Mouse (Mus musculus) c-Kit-positive CD71-positive TER-119-negative erythroid progenitor cells, embryonic 14.5 days (primary cell): ENCODE data around the gene Dcun1d2.
A peak's percentile ranks its signal among the peaks of the same experiment; 100 is the strongest.

ENCODE experiments used
- DNase-seq: peaks from one replicate; pipeline ENCODE4 v3.0.0-alpha.2; 2013; ENCODE audit warnings: low read depth

Dcun1d2 gene

DNA sequence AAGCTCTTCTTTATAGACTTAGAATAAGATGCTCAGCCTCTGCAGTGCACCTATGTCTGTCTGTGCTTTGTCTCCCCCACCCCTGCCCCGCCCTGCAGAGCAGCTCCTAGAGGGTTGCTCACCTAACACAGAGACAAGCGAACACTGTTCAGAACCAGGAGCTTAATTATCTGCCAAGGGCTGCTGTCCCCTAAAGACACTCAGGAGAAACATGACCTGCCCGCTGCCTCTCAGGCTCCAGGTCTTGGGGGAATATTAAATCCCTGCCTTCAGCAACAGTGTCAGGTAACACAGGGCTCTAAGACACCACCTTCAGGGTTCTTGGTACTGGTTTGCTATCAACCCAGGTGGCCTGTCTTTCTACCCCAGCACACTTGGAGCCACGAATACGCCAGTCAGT is 34.5 kb downstream of the Dcun1d2 start:
- DNase-seq = no peak

DNA sequence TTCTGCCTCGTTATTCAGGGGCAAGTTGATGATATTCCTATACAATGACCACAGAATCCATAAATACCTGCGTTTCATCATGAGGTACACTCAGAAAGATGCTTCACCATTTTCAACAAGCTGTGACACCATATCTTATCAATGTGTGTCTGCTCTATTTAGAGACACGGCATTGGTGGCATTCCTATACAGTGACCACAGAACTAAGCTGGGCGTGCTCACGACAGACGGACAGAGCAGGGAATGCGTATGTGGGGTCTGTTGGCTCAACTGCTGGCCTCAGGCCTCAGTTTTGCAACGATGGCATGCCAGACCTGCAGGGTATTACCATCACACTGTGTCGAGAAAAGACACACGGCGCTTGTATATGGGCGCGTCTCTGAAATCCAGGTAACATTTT is 35.1 kb downstream of the Dcun1d2 start:
- no peak for DNase-seq

DNA sequence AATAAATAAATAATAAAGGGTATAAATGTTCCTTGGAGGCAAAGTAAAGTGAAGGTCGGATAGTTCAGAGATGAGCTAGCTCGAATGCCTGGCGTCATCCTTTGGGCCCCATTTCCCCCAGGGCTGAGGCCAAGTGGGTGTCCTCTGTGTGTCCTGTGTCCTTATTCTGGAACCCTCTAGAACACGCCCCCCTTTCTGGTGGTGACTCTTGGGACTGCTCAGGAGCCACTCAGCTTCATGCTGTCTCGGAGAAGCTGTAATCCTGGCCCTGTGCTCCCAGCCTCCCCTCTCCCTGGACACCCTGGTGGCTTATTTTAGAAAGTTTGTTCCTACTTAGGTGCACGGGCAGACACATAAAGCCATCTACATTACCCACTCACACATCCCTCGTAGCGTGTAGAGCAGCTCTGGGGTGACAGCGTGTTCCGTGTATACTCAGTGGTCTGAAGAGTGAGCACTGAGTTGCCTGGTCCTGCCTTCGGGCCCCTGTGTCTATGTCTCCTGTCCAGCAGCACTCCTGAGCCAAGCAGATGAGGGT is 43.5 kb downstream of the Dcun1d2 start:
- DNase-seq = no peak

DNA sequence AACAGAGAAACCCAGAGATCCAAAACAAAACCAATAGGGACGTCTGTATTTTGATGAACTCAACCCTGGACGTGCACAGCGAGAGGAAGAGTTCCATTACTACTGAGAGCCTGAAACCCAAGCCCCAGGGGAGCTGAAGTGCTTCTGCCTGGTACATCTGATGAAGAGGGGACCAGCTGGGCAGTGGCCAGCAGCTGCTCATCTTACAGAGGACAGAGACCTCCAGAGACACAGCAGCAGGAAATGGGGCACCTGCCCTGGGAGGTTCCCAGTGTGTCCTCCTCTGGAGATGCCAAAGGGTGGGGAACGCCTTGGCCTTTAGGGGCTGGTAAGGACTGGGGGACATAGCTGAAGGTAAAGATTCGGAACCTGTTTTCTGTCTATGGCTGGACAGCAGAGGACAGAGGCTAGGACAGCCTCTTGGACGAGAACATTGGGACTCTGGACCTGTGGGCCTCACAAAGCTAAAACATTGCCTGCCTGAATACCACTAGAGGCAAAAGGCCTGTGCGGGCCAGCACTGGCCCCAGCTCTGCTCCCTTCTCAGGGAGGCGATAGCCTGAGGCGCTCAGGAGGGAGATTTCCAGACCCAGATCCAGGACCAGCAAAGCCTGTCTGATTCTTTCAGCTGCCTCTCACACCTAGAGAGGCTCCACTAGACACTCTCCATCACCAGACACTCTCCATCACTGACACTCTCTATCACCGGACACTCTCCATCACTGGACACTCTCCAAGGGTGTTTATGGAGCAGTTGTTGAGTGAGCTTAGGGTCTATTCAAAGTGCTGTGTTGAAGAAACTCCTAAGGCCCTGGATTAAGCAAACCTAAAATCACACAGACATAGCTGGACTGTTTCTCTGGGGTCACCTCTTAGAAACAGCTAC is 44.7 kb downstream of the Dcun1d2 start:
- no peak for DNase-seq

DNA sequence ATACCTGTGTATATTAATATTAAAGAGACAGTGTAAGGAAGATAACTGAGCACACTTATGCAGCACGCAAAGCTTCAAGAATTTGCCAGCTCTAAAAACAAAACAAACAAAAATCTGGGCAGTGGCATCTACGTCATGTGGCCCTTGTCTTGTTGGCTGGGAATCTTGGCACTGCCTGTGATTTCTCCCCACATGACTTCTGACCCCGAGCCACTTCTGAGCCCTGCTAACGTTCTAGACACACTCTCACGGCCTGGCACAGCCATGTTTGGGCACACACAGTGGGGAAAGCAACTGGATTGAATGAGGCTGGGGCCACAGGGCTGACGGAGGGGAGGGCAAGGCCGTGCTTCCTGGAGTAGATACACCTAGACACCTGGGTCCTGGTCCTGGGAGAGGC is 47.2 kb downstream of the Dcun1d2 start:
- no peak for DNase-seq

DNA sequence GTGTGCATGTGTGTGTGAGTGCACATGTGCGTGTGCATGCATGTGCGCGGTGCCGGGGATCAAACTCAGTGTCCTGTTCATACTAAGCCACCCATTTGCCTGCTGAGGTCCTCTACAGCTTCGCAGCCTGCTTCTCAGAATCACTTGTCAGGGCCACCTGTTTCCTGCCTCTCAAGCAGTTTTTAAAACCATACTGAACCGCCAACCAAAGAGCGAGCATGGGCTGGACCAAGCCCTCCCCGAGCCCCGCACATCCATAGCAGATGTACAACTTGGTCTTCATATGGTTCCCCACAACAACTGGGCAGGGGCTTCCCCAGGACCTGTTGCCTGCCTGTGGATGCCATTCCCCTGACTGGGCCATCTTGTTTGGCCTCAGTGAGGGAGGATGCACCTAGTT is 47.9 kb downstream of the Dcun1d2 start:
- no peak for DNase-seq

DNA sequence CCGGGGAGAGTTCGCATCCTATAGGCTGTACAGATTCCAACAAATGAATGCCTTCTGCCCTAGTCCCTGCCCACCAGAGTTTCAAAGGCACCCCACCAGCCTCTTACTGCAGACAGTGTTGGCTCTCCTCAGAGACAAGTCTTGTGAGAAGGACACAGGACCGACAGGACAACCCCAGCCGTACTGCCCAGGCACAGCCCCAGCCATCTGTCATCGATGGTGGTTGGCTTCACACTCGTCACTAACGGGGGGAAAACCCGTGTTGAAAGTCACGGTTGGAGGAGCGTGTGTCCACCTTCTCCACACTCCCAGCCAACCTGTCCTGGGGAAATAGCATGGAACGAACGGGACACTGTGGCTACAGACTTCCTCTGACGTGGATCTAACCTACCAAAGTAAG is 53.1 kb downstream of the Dcun1d2 start:
- no peak for DNase-seq

DNA sequence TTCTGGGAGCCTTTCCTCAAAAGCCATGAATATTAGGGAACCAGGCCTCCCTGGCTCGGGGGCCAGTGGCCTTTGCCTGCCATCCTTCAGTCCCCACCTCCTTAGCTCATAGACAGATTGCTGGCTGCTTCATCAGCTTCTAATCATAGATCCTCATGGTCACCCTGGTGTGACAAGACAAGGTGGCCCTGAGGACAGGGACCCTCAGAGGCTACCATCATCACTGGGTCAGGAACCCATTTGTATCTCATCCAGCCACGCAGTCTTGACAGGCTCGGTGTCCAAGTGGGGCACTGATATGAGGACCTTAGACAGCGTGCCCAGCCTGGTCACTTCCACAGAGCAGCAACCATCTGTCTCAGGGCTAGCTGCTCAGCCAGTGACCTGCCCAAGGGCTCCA is 57.5 kb downstream of the Dcun1d2 start:
- no peak for DNase-seq

DNA sequence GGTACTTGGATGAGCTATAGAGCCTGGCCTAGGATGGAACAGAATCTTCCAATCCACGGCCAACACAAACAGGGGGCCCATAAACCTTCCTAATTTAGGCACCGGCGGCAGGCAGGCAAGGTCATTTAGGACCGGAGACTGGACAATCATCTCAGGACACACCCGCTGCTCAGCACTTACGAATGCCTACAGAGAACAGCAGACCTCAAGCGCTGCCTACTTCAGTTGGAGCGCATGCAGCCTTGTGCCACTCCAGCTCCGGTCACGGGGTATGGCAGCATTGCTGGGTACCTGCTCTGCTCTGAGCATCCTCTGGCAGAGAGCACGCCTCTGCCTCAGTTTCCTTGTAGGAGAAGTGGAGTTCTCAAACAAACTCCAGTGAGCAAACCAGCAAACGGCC is 58.1 kb downstream of the Dcun1d2 start:
- DNase-seq = no peak

DNA sequence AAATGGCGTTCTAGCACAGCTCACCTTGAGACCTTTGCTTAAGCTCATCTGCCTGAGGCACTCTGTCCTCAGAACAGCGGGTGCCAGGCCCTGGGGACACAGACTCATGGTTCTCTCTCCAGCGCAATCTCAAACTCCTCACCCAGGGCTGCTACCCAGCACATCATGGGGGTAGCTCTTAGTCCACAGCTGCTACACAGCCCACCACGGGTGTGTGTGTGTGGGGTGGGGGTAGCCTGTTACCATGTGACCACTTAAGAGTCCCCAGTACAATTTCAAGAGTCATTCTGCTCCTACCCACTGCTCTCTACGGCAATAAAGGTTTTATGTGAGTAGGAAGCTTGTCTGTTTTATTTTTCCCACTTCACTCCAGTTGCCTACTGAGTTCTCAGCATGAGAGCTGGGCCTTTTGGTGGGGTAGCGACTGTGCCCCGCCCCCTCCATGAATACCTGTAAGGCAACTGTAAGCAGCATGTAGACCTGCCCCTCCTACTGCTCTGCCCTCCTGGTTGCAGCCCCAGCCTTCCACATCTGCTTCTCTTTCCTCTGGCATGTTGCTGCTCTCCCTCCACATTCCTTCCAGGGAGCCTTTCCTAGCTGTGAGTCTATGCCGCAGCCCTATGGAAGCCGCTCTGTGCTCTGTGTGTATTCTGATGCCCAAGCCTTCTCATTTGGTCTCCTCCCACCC is 58.9 kb downstream of the Dcun1d2 start:
- DNase-seq = no peak

DNA sequence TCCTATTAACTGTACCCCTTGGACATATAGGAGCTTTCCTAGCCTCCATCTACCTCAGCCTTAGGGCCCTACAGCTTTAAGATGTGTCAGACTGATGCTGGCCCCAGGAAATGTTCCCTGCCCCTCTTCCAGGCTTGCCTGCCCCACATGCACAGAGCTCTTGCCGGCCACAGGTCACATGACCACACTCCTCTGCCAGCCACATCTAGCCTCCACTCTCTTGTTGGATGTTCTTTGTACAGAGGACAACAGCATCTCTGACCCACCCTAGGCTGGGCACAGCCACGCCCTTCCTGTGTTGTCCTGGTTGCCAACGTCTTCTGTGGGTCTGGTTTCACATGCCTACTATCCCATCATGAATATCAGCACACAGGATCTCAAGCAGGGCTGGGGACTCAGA is 60.7 kb downstream of the Dcun1d2 start:
- no peak for DNase-seq

DNA sequence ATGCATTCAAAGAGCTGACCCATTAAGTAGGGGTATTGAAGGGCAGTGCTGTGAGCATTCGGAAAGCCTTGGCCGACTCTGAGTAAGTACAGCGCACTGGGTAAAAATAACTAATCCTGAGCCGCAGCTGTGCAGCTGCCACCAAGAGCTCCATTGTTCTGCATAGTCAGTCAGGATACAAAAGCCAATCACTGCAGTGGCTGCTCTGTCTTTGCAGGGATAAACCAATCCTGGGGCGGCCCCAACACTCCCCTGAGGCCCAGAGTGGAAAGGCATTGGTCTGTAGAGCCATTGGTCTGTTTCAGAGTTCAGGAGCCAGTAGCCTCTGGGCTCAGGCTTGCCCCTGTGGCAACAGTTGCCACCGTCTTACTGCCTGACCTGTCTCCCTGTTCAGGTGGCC is 61.6 kb downstream of the Dcun1d2 start:
- no peak for DNase-seq

DNA sequence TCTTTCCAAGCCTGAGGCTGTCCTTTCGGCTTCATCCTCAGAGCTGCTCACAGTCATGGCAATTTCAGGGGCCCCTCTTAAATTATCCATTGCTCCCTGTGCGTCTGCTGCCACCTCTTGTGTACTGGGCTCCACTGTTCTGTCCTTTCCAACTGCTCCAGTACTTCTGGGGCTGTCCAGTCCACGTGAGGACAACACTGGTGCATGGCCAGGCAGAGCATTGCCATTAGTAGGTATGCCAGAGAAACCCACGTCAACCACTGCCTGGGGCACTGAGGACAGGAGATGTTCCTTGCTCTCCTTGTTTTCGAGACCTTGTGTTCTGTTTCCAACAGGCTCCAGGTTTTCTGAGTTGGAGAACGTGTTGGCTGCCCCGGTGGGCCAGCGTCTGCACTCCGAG is 63.5 kb downstream of the Dcun1d2 start:
- no peak for DNase-seq

DNA sequence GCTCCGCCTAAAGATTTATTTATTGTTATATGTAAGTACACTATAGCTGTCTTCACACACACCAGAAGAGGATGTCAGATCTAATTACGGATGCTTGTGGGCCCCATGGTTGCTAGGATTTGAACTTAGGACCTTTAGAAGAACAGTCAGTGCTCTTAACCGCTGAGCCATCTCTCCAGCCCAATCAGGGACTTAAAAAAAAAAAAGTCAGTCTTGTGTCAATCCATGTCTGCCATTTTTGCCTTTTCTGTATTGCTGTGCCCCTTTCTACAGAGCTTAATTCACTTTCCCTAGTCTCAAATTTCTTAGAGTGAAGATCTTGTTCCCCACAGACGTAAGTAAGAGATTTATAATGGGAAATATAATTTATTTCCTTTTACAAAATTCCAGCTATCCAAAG is 69.5 kb downstream of the Dcun1d2 start:
- no peak for DNase-seq

DNA sequence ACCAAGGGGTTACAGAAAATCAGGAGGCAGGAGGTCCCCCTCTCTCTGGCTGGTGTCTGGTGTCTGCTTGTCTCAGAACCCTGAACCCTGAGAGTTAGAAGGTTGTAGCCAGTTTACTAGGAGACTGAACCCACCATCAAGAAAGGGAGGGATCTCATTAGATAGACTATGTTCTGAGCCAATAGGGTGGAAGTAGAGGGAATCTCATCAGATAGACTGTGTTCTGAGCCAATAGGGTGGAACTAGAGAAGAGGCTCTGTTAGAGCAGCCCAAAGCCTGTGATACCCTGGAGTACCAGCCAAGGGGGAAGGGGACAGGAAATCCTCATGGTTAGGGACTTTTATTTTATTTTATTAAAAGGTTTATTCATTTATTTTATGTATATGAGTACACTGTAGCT is 69.9 kb downstream of the Dcun1d2 start:
- DNase-seq = no peak

DNA sequence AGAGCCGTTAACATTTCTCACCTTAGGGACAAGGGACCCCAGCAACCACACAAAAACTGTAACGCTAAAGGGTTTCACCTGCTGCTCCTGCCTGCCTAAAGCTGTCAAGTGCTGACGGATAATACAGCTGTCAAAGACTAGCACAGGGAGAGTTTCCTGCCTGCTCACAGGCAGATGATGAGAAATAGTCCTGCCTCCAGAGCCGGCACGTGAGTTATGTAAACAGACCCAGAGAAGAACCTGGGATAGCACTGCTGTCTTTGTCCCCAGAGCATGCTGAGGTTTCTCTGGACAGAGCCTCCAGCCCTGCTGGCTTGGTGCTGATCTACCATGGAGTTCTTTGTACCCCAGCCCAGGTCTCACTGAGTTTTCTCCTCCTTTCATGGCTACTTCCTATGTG is 70.8 kb downstream of the Dcun1d2 start:
- DNase-seq = no peak

DNA sequence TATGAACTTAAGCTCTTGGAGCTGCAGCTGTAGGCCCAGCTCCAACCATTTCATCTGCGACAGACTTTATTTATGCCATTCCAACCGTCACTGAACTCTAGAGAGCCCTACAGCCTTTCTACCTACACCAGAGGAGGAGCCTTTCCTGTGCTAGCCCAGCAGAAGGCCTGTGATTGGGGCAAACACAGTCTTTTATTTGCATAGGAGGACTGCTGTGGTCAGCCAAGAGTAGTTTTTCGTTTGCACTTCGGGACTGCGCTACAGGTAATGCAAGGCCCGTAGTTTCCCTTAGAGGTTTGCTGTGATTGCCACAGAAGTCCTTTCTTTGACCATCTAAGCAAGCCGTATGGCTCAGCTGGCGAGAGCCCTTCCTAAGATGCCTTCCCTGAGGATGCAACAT is 71.5 kb downstream of the Dcun1d2 start:
- DNase-seq = no peak

DNA sequence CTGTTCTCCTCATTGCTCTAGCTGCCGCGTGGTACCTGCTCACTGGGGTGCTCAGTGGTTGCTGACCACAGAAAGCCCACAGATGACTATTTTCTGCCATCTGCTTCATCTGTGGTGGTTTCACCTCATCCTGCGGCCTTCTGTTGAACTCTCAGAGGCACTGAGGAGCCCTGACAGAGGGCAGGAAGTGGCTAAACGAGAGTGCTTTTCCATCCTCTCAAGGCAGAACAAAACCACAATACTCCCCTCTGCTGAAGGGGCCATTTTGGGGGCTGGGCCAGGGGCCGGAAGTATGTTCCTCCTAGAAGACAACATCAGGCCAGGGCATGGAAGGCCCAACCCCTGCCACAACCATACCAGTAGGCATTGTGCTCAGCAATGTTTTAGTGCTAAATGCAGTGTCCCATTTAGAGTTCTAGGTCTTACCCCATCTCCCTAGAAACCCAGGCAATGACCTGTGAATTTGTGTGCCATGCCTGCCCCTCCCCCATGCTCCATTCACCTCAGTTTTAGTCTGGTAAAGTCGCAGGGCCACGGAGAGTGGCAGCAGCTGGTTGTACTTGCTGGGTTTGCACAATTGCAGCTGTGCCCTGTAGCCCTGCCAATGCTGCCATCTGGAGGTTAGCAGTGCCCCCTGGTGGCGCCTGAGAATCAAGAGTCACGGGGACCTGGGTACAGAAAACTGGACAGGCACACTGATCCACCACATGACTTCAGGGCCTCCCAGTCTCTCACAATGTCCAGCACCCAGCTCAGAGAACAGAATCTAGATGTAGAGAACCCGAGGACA is 74.3 kb downstream of the Dcun1d2 start:
- peak; percentile 80 for DNase-seq

DNA sequence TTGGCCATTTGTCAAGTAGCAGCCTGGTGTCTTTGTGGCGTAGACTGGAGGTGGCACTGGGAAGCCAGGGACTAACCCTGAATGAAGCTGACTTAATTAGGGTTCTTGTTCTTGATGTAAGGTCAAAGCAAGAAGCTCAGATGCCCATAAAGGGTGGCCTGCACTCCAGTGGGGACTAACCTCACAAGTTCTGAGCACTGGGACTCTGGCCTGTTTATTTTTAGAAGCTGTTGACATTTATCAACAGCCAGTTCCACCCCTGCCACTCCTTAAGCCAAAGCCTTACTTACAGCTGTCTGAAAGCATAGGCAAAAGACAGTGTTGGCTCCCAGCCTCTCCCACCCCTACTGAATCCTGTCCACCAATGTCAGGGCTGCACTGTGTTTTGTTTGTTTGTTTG is 78.2 kb downstream of the Dcun1d2 start:
- no peak for DNase-seq

DNA sequence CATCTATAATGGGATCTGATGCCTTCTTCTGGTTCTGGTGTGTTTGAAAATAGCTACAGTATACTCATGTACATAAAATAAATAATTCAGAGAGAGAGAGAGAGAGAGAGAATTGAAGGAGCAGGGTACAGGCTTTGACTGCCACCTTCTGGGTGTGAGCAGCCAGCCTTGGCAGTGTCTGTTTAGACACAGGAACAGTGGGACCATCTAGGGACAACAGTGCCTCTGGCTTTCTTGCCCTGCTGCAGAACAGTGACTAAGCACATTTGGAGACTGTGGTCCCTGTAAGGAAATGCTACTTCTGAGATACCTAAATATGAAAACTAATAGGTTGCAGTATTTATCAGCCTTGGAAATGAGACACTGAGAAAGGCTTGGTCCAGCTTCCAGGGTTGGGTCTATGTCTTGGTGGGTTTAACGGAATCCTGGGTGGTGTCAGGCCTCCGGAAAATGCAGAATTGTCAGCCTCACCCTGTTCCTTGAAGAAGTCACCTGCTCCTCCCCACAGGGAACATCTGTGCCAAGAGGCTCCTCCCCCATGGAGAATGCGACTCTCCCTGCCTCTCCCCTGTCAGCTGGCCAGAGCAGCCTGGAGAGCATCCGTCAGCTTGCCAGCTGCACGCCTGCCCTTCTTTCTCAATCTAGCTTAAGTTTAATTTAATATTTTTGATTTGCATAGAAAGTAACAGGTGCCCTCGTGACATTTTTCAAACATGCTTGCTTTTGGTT is 79.1 kb downstream of the Dcun1d2 start:
- DNase-seq = peak; percentile 55

DNA sequence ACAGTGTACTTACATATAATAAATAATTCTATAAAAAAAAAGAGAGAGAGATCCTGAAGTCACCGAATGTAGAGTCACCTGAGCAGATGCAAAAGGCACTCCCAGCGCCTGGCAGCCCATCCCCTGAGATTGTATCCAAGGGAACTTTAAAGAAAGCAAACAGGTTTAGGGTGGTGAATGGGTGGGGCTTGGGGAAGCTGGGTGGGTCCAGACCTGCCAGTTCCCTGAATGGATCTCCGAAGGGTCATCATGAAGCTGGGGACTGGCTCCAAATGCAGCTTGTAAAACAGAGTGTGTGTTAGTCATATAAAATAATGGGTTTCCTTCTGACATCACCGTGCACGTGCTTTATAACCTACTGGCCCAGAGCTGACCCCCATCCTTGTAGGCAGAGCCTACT is 81.6 kb downstream of the Dcun1d2 start:
- no peak for DNase-seq
